Mouse (Mus musculus): ENCODE results near the gene Col9a2.
A peak's percentile ranks its signal among the peaks of the same experiment; 100 is the strongest.
"Not testable (repeated sequence)": the region's sequence is repeated elsewhere in the genome, so short reads cannot be mapped to it uniquely, and the experiment has no call there.

The Col9a2 gene

GRCm38 (mm10) chr4:121021911-121022310 lies 17.3 kb upstream of the Col9a2 start:
- DNase-seq: no peak

GRCm38 (mm10) chr4:121023464-121023863 lies 15.7 kb upstream of the Col9a2 start:
- DNase-seq: no peak

GRCm38 (mm10) chr4:121023941-121024340 lies 15.2 kb upstream of the Col9a2 start:
- DNase-seq: peak; percentile 70

GRCm38 (mm10) chr4:121025681-121026080 lies 13.5 kb upstream of the Col9a2 start:
- DNase-seq: no peak

- no peak for DNase-seq
Observed at GRCm38 (mm10) chr4:121028146-121028545, 11.0 kb upstream of the Col9a2 start.

- DNase-seq: peak; percentile 62
Observed at GRCm38 (mm10) chr4:121028659-121029392, 10.4 kb upstream of the Col9a2 start.

GRCm38 (mm10) chr4:121029632-121030031 lies 9.6 kb upstream of the Col9a2 start:
- DNase-seq: no peak

GRCm38 (mm10) chr4:121031440-121031839 lies 7.7 kb upstream of the Col9a2 start:
- no peak for DNase-seq

GRCm38 (mm10) chr4:121033006-121033405 lies 6.2 kb upstream of the Col9a2 start:
- no peak for DNase-seq

GRCm38 (mm10) chr4:121040323-121040722 lies 1.1 kb downstream of the Col9a2 start:
- no peak for DNase-seq

- DNase-seq: peak; percentile 74
Observed at GRCm38 (mm10) chr4:121040897-121041671, 1.9 kb downstream of the Col9a2 start.

- no peak for DNase-seq
Observed at GRCm38 (mm10) chr4:121042472-121042871, 3.3 kb downstream of the Col9a2 start.

GRCm38 (mm10) chr4:121042946-121043345 lies 3.8 kb downstream of the Col9a2 start:
- no peak for DNase-seq

GRCm38 (mm10) chr4:121051863-121052262 lies 12.7 kb downstream of the Col9a2 start:
- DNase-seq: no peak

- no peak for DNase-seq
Observed at GRCm38 (mm10) chr4:121052454-121053323, 13.5 kb downstream of the Col9a2 start.

GRCm38 (mm10) chr4:121056342-121056741 lies 17.2 kb downstream of the Col9a2 start:
- DNase-seq: peak; percentile 20

- DNase-seq: no peak
Observed at GRCm38 (mm10) chr4:121057032-121057431, 17.8 kb downstream of the Col9a2 start.

GRCm38 (mm10) chr4:121059218-121059617 lies 20.0 kb downstream of the Col9a2 start:
- not testable (repeated sequence) for DNase-seq

GRCm38 (mm10) chr4:121065336-121065735 lies 26.2 kb downstream of the Col9a2 start:
- no peak for DNase-seq

- DNase-seq: no peak
Observed at GRCm38 (mm10) chr4:121074250-121074649, 35.1 kb downstream of the Col9a2 start.

GRCm38 (mm10) chr4:121077915-121078646 lies 38.9 kb downstream of the Col9a2 start:
- no peak for DNase-seq

- no peak for DNase-seq
Observed at GRCm38 (mm10) chr4:121080395-121080794, 41.2 kb downstream of the Col9a2 start.
